Mouse (Mus musculus) liver, postnatal 0 days (tissue): ENCODE measurements around the gene Rnf43.

Source experiments
- CTCF ChIP-seq: sonication (generic); IDR thresholded peaks from 2 replicates; pipeline ENCODE4 v1.5.1; 2016; ENCODE audit warnings: antibody characterized with exemption, low read depth
- EP300 ChIP-seq: IDR thresholded peaks from 2 replicates; pipeline ENCODE4 v1.6.1; 2016; ENCODE audit warnings: antibody characterized with exemption, low read depth, mild to moderate bottlenecking

- TF ChIP-seq CTCF, result no peak
- TF ChIP-seq EP300, result no peak
Measured at GRCm38 (mm10) chr11:87761806-87762701, 99.5 kb downstream of the Rnf43 start.
